Mouse (Mus musculus) kidney, postnatal 0 days (tissue): ENCODE measurements around the gene Vnn1. TPM values are rescaled to one million over a fixed set of nuclear protein-coding genes. Genes with fewer than 3 reads are reported as not detected.

Source experiments
- ATAC-seq: fragments of 200-750 bp; cut with Nextera tagmentation; replicated peaks from 2 replicates; pipeline ENCODE4 v1.8.0; 2017; ENCODE audit warnings: low read depth, moderate number of reproducible peaks, moderate TSS enrichment, moderate library complexity; ENCODE audit not compliant: low FRiP score
- DNase-seq: peaks from one replicate; pipeline ENCODE4 v3.0.0-alpha.2; 2016; ENCODE audit warnings: low spot score
- H3K27ac ChIP-seq: fragments of 300-500 bp; sonication (generic); 2 replicates; pipeline ENCODE4 v1.5.1; 2014; ENCODE audit warnings: mild to moderate bottlenecking
- H3K27me3 ChIP-seq: fragments of 300-500 bp; sonication (generic); 2 replicates; pipeline ENCODE4 v1.6.1; 2014; ENCODE audit warnings: low read length, mixed read lengths; ENCODE audit not compliant: insufficient read depth
- H3K36me3 ChIP-seq: fragments of 300-500 bp; sonication (generic); 2 replicates; pipeline ENCODE4 v1.6.1; 2014; ENCODE audit warnings: low read length, mixed read lengths; ENCODE audit not compliant: insufficient read depth
- H3K4me1 ChIP-seq: fragments of 300-500 bp; sonication (generic); replicated peaks from 2 replicates; pipeline ENCODE4 v1.6.1; 2014; ENCODE audit warnings: antibody characterized with exemption, low read length, mixed read lengths; ENCODE audit not compliant: insufficient read depth
- H3K4me2 ChIP-seq: fragments of 300-500 bp; sonication (generic); 2 replicates; pipeline ENCODE4 v1.6.1; 2014; ENCODE audit warnings: mild to moderate bottlenecking, low read length, moderate library complexity, mixed read lengths
- H3K4me3 ChIP-seq: fragments of 300-500 bp; sonication (generic); replicated peaks from 2 replicates; pipeline ENCODE4 v1.5.1; 2014; ENCODE audit warnings: low read depth, low read length
- H3K9ac ChIP-seq: fragments of 300-500 bp; sonication (generic); 2 replicates; pipeline ENCODE4 v1.6.1; 2014; ENCODE audit warnings: low read depth, low read length
- H3K9me3 ChIP-seq: fragments of 300-500 bp; sonication (generic); replicated peaks from 2 replicates; pipeline ENCODE4 v1.6.1; 2016; ENCODE audit warnings: low read length, inconsistent platforms, mixed read lengths
- CTCF ChIP-seq: IDR thresholded peaks from 2 replicates; pipeline ENCODE4 v1.5.1; 2016; ENCODE audit warnings: antibody characterized with exemption, low read depth, mild to moderate bottlenecking, moderate library complexity
- WGBS: fragments of 180-500 bp; shearing (Covaris S2); extraction: QIAGEN DNeasy Blood & Tissue Kit; methylation state at CpG from one replicate; pipeline ENCODE4 v1.1.7; 2014; 5-methylcytosine and 5-hydroxymethylcytosine counted together
- polyA plus RNA-seq: library from polyadenylated mRNA; unstranded; fragments of >200 nt; fragmentation: Nextera tagmentation; extraction: Ambion mirVana; gene quantifications from 2 replicates; pipeline ENCODE4 v1.2.1, GENCODE M21; 2015

Vnn1 gene
- polyA plus RNA-seq, 1 experiment from 2014 or later: 22.4 TPM

DNA sequence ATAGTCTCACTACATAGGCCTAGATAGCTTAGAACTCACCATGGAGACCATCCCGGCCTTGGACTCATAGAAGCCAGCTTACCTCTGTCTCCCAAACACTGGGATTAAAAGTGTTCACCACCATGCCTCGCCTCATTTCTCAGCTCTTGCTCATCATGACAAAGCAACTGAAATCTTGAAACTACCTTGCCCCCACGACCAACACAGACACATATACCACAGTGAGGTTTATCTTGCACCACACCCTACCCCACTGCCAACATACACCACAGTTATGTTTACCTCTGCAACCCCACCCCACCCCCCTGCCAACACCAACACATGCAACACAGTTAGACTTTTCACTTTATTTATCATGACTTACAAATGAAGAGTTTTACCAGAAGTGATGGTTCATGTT lies 8.4 kb upstream of the Vnn1 start:
- H3K4me3 ChIP-seq: no peak overlapping the region
- DNase-seq (no peak), ATAC-seq (no peak)
- no peak overlapping the region for H3K9ac ChIP-seq
- no peaks in the 10 kb centered on the region for H3K36me3 ChIP-seq
- no peak overlapping the region for H3K27ac ChIP-seq
- H3K4me2 ChIP-seq: no peak overlapping the region
- WGBS: 86% methylated on average over 3 of the region's 3 CpGs
- H3K4me1 ChIP-seq: no peaks in the 10 kb centered on the region
- TF ChIP-seq CTCF: no peak
- no peaks in the 10 kb centered on the region for H3K27me3 ChIP-seq
- no peaks in the 10 kb centered on the region for H3K9me3 ChIP-seq

DNA sequence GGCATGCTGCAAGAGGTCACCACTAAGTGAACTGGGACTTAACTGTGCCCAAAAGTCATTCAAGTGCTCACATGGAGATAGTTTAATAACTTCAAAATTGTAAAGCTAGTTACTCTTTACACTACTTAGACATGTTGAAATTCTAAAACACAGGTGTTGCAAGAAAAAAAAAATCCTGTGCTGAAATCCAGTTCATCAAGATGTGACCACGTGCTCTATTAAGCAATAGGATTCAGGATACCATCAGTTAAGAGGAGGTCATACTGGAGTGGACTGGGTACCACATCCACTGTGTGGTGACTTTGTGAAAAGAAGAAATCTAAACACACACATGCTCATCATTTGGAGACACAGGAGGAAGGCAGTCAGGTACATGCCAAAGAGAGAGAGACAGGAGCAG lies 1.5 kb upstream of the Vnn1 start:
- WGBS: 86% methylated on average over 1 of the region's 1 CpGs
- DNase-seq (no peak), ATAC-seq (no peak)
- Histone ChIP-seq H3K36me3 (no peaks in the 10 kb centered on the region), H3K4me2 (no peak overlapping the region), H3K4me3 (no peak overlapping the region), H3K4me1 (no peaks in the 10 kb centered on the region; the same call in 1 of the 2 replicates), H3K9me3 (no peaks in the 10 kb centered on the region), H3K27me3 (no peaks in the 10 kb centered on the region), H3K27ac (no peak overlapping the region), H3K9ac (no peak overlapping the region)
- TF ChIP-seq CTCF: no peak

DNA sequence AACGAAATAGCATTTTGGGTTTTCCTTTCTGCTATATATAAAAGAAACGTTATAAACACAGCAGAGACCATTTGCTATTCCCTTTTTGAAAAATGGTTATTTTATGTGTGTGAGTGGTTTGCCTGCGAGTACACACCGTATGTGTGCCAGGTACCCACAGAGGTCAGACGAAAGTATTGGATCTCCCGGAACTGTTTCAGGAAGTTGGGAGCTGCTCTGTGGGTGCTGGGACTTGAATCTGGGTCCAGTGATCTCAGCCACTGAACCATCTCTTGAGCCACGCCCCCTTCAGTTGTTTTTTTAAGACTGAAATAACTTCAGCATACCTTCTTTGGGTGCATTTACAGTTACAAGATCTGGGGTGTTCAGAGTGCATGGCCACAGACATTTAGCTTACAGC lies 888 bp downstream of the Vnn1 start:
- no peaks in the 10 kb centered on the region for H3K9me3 ChIP-seq
- DNase-seq (no peak), ATAC-seq (no peak)
- no peak overlapping the region for H3K4me3 ChIP-seq
- no peak overlapping the region for H3K27ac ChIP-seq
- H3K36me3 ChIP-seq: no peaks in the 10 kb centered on the region
- no peaks in the 10 kb centered on the region for H3K27me3 ChIP-seq
- no peak overlapping the region for H3K9ac ChIP-seq
- H3K4me1 ChIP-seq: no peaks in the 10 kb centered on the region; the same call in 1 of the 2 replicates
- WGBS: 66% methylated on average over 7 of the region's 7 CpGs
- no peak for TF ChIP-seq CTCF
- no peak overlapping the region for H3K4me2 ChIP-seq

DNA sequence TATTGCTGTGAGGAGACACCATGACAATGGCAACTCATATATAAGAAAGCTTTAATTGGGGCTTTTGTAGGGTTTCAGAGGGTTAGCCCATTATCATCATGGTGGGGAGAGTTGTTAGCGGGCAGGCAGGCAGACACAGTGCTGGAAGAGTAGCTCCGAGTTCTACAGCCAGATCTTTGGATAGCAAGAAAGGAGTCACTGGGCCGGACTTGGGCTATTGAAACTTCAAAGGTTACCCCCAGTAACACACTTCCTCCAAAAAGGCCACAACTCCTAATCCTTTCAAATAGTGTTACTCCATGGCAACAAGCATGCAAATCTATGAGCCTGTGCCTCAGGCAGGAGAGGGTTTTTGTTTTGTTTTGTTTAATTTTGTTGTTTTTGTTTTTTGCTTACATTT lies 6.6 kb downstream of the Vnn1 start:
- Histone ChIP-seq H3K27me3 (no peaks in the 10 kb centered on the region), H3K4me1 (no peaks in the 10 kb centered on the region), H3K4me3 (no peak overlapping the region), H3K27ac (no peak overlapping the region), H3K36me3 (no peaks in the 10 kb centered on the region), H3K9ac (no peak overlapping the region), H3K4me2 (no peak overlapping the region), H3K9me3 (no peaks in the 10 kb centered on the region)
- DNase-seq (no peak), ATAC-seq (no peak)
- 87% methylated on average over 3 of the region's 3 CpGs for WGBS
- TF ChIP-seq CTCF: no peak

DNA sequence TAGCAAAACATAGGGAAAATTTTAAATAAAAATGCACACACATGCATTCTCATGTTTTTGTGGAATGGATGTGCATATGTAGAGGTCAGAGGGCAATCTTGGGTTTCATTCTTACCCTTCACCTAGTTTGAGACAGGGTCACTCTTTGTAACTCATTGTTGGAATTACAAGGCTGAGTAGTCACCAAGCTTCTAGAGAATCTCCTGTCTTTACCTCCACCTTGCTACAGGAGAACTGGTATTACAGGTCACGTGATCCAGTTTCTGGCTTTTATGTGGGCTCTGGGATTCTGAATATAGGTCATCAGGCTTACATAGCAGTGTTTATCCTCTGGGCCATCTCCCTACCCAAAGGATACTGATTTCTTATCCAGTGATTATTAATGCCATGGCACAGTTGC lies 11.2 kb downstream of the Vnn1 start:
- H3K27me3 ChIP-seq: no peaks in the 10 kb centered on the region
- H3K4me3 ChIP-seq: no peak overlapping the region
- H3K27ac ChIP-seq: no peak overlapping the region
- H3K9ac ChIP-seq: no peak overlapping the region
- H3K36me3 ChIP-seq: no peaks in the 10 kb centered on the region
- ATAC-seq: peak; percentile 77; the same call in 1 of the 2 replicates
- peak; percentile 17 for DNase-seq
- no peaks in the 10 kb centered on the region for H3K9me3 ChIP-seq
- 74% methylated on average over 1 of the region's 1 CpGs for WGBS
- no peak overlapping the region for H3K4me2 ChIP-seq
- TF ChIP-seq CTCF: no peak
- H3K4me1 ChIP-seq: no peaks in the 10 kb centered on the region

DNA sequence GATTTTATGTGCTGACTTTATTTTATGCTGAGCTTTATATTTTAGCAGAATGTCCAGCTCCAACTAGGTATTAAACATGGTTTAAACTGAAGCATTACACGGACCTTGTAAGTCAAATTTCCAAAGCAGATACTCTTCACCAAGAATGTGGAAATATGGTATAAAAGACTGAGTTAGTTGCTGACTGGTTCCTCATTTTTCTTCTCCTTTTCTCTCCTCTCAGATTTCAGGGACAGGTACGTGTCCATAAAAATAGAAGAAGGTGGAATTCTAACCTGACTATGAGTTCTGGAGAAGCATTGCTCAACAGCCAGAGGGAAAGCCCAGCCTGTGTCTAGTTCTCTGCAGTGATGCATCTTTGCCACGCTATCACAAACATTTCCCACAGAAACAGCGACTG lies 25.6 kb downstream of the Vnn1 start, which contains the start of gene Taar1:
Gene Taar1 (plus strand): TSS at position 301 of the 400 bp plus-strand sequence.
- H3K4me1 ChIP-seq: no peaks in the 10 kb centered on the region
- WGBS: 90% methylated on average over 4 of the region's 4 CpGs
- H3K9me3 ChIP-seq: no peaks in the 10 kb centered on the region
- no peaks in the 10 kb centered on the region for H3K36me3 ChIP-seq
- TF ChIP-seq CTCF: no peak
- H3K4me2 ChIP-seq: no peak within 1 kb of the TSS
- H3K4me3 ChIP-seq: no peak within 1 kb of the TSS
- no peaks in the 10 kb centered on the region for H3K27me3 ChIP-seq
- ATAC-seq (no peak), DNase-seq (no peak)
- H3K27ac ChIP-seq: no peak within 1 kb of the TSS
- no peak within 1 kb of the TSS for H3K9ac ChIP-seq

DNA sequence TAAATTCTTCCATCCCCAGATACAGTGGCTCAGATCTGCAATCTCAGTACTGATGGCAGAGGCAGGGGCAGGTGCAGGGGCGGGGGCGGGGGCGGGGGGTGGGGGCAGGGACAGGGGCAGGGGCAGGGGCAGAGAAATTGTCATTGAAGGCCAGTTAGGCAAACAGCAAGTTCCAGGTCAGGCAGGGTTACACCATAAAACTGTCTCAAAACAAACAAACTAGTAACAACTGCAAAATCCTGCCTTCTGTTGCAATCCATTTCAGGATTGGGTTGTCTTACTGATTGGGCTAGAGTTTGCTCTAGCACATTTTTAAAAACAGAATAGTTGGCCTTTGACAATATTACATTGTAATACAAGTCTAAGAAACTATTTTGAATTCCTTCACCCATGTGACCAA lies 28.0 kb downstream of the Vnn1 start:
- no peak overlapping the region for H3K4me2 ChIP-seq
- no peak for TF ChIP-seq CTCF
- 50% methylated on average over 3 of the region's 3 CpGs for WGBS
- H3K27ac ChIP-seq: no peak overlapping the region
- H3K4me3 ChIP-seq: no peak overlapping the region
- no peak overlapping the region for H3K9ac ChIP-seq
- no peaks in the 10 kb centered on the region for H3K27me3 ChIP-seq
- no peaks in the 10 kb centered on the region for H3K4me1 ChIP-seq
- H3K9me3 ChIP-seq: no peaks in the 10 kb centered on the region
- no peaks in the 10 kb centered on the region for H3K36me3 ChIP-seq
- ATAC-seq: no peak
- no peak for DNase-seq
